Mouse (Mus musculus) liver, adult 2 months (tissue): ENCODE data around the gene Gm21970. TPM values are rescaled to one million over a fixed set of nuclear protein-coding genes. Genes with fewer than 3 reads are reported as not detected.

Experiments used
- DNase-seq: peaks from one replicate; pipeline ENCODE4 v3.0.0-alpha.2; 2011; ENCODE audit warnings: low read depth, low spot score; ENCODE audit errors: extremely low read depth
- H3K27ac ChIP-seq: fragments of 200-500 bp; replicated peaks from 2 replicates; pipeline ENCODE4 v1.5.1; 2012; ENCODE audit warnings: low read depth, mild to moderate bottlenecking, control low read depth, inconsistent platforms, low read length; ENCODE audit not compliant: insufficient read depth
- H3K27me3 ChIP-seq: fragments of 200-500 bp; 2 replicates; pipeline ENCODE4 v1.6.1; 2012; ENCODE audit warnings: mild to moderate bottlenecking, moderate library complexity, low read length, inconsistent platforms; ENCODE audit not compliant: control insufficient read depth, insufficient read depth
- H3K36me3 ChIP-seq: fragments of 200-500 bp; 2 replicates; pipeline ENCODE4 v1.6.1; 2012; ENCODE audit warnings: low read length, inconsistent platforms; ENCODE audit not compliant: control insufficient read depth, insufficient read depth
- H3K4me1 ChIP-seq: fragments of 200-500 bp; 2 replicates; pipeline ENCODE4 v1.6.1; 2011; ENCODE audit warnings: low read length; ENCODE audit not compliant: control insufficient read depth, insufficient read depth
- H3K4me3 ChIP-seq: fragments of 200-500 bp; 2 replicates; pipeline ENCODE4 v1.5.1; 2011; ENCODE audit warnings: low read depth, mild to moderate bottlenecking, control low read depth, low read length, moderate library complexity; ENCODE audit not compliant: insufficient read depth
- H3K79me2 ChIP-seq: fragments of 200-500 bp; 2 replicates; pipeline ENCODE4 v1.6.1; 2012; ENCODE audit warnings: inconsistent platforms, mild to moderate bottlenecking, low read length, moderate library complexity; ENCODE audit not compliant: control insufficient read depth, insufficient read depth
- H3K9ac ChIP-seq: fragments of 200-500 bp; 2 replicates; pipeline ENCODE4 v1.6.1; 2012; ENCODE audit warnings: low read depth, mild to moderate bottlenecking, control low read depth, inconsistent platforms, low read length
- CTCF ChIP-seq: fragments of 200-500 bp; IDR thresholded peaks from 2 replicates; pipeline ENCODE4 v1.5.1; 2011; ENCODE audit warnings: low read depth, low read length, control low read depth
- POLR2A ChIP-seq: fragments of 200-500 bp; IDR thresholded peaks from 2 replicates; pipeline ENCODE4 v1.6.1; 2011; ENCODE audit warnings: low read length, control low read depth; ENCODE audit not compliant: insufficient read depth; ENCODE audit errors: extremely low read depth
- WGBS: fragments of 180-500 bp; shearing (Covaris S2); methylation state at CpG from one replicate; pipeline ENCODE4 v1.1.7; 2018; 5-methylcytosine and 5-hydroxymethylcytosine counted together
- polyA plus RNA-seq: library from polyadenylated mRNA; depleted of rRNA; stranded (reverse); fragments of >200 nt; gene quantifications from 2 replicates; pipeline ENCODE4 v1.2.3, GENCODE M21; 2012
- total RNA-seq: library from RNA; depleted of rRNA; stranded (reverse); fragments of >200 nt; gene quantifications from 2 replicates; pipeline ENCODE4 v1.2.3, GENCODE M21; 2014

The Gm21970 gene
- total and polyA plus RNA-seq, 2 experiments, result 0.83 TPM; not detected in 1

DNA sequence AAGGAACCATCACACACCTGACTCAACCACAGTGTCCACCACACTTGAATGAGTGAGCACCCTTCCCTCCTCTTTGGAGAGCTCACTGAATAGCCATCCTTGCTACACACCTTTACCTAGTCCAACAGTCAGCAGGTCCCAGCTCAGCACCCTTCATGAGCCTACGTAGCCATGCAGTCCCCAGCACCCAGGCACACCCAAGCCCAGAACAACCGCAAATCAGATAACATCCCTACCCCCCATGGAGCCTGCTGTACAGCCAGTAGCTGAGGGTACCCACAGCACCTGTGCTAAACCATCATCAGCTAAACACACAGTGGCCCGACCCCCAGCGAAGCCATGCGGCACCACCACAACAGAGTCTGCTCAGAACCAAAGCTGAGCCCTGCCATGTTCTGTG lies 56.6 kb downstream of the Gm21970 start:
- no peak for DNase-seq
- Histone ChIP-seq H3K79me2 (no peaks in the 10 kb centered on the region), H3K27me3 (no peaks in the 10 kb centered on the region), H3K27ac (no peak overlapping the region), H3K36me3 (no peaks in the 10 kb centered on the region), H3K4me1 (peaks cover 24% of the 10 kb centered on the region), H3K4me3 (no peak overlapping the region), H3K9ac (no peak overlapping the region)
- TF ChIP-seq CTCF, result no peak
- no peak for TF ChIP-seq POLR2A
- 97% methylated on average over 5 of the region's 5 CpGs for WGBS

DNA sequence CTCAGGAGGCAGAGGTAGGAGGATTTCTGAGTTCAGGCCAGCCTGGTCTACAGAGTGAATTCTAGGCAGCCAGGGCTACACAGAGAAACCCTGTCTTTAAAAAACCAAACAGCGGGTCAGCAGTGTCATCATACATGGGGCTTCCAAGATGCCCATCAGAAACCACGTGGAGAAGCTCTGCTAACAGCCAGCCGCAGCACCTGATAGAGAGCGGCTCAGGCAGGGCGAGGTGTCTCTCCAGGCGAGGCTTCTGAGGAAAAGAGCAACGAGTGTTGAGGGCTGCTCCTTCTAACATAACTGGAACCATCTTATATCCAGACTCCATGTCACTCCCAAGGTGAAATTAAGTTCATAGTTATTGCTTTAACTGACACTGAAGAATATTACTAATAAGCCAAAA lies 57.4 kb downstream of the Gm21970 start:
- Histone ChIP-seq H3K79me2 (no peaks in the 10 kb centered on the region), H3K36me3 (no peaks in the 10 kb centered on the region), H3K4me1 (peaks cover 24% of the 10 kb centered on the region), H3K27me3 (no peaks in the 10 kb centered on the region), H3K4me3 (no peak overlapping the region), H3K9ac (no peak overlapping the region), H3K27ac (no peak overlapping the region)
- TF ChIP-seq CTCF, result no peak
- no peak for TF ChIP-seq POLR2A
- 94% methylated on average over 7 of the region's 7 CpGs for WGBS
- no peak for DNase-seq

DNA sequence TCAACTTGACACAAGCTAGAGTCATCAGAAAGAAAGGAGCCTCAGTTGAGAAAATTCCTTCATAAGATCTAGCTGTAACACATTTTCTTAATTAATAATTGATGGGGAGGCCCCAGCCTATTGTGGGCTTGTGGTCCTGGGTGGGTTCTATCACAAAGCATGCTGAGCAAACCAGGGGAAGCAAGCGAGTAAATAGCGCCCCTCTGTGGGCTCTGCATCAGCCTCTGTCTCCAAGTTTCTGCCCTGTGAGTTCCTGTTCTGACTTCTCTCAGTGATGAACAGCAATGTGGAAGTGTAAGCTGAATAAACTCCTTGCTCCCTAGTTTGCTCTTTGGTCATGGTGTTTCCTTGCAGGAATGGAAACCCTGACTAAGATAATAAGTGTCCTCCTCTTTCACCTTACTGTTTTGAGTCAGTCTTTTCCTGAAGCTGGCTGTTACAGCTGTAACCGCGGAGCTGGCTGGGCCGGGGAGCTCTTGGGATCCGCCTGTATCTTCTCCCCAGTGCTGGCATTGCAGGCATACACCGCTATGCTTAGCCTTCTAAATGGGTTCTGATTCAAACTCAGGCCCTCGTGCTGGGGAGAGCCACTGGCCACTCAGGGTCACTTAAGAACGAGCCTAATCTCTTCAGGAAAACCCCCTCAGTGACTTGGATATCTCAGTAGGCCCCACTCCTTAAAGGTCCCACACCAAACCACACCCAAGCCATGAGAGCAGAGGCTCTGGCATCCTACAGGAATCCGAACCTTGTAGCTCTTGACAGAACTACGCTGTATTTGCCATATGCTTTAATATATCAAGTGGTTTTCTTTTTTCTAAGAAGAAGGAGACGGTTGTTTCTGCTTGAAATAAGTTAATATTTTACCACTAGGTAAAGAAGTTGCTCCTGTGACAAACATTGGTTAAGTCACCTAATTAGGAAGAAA lies 58.9 kb downstream of the Gm21970 start:
- H3K27me3 ChIP-seq, result no peaks in the 10 kb centered on the region
- no peaks in the 10 kb centered on the region for H3K79me2 ChIP-seq
- peaks cover 24% of the 10 kb centered on the region for H3K4me1 ChIP-seq
- TF ChIP-seq POLR2A (no peak), CTCF (no peak)
- 56% methylated on average over 12 of the region's 12 CpGs for WGBS
- DNase-seq, result peak; percentile 37
- H3K27ac ChIP-seq, result 0 out of 2 replicates have a peak overlapping the region, but pooled peaks have one; percentile 13
- H3K9ac ChIP-seq, result no peak overlapping the region
- H3K4me3 ChIP-seq, result no peak overlapping the region
- H3K36me3 ChIP-seq, result no peaks in the 10 kb centered on the region

DNA sequence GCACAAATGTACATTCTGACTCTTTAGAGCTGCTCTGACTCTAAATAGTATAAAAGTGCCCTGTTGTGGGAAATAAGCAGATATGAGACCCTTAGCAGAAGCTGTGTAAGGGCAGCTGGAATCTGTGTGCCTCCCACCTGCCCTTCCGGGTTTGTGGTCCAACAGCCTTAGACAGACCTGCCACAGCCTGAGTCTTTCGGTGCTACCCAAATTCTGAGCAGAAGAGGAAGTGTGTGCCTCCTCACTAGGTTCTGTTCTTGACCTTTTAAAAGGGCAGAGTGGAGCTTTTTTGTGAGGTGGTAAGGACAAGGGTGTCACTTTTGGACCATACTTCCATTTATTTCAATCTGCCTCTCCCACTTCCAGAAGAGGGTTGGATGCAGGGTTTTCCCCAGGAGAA lies 60.4 kb downstream of the Gm21970 start:
- Histone ChIP-seq H3K79me2 (no peaks in the 10 kb centered on the region), H3K27ac (peak overlapping the region; percentile 42), H3K36me3 (no peaks in the 10 kb centered on the region), H3K4me1 (peaks cover 22% of the 10 kb centered on the region), H3K27me3 (no peaks in the 10 kb centered on the region), H3K4me3 (no peak overlapping the region), H3K9ac (no peak overlapping the region)
- no peak for DNase-seq
- 79% methylated on average over 2 of the region's 2 CpGs for WGBS
- TF ChIP-seq POLR2A, result no peak
- no peak for TF ChIP-seq CTCF

DNA sequence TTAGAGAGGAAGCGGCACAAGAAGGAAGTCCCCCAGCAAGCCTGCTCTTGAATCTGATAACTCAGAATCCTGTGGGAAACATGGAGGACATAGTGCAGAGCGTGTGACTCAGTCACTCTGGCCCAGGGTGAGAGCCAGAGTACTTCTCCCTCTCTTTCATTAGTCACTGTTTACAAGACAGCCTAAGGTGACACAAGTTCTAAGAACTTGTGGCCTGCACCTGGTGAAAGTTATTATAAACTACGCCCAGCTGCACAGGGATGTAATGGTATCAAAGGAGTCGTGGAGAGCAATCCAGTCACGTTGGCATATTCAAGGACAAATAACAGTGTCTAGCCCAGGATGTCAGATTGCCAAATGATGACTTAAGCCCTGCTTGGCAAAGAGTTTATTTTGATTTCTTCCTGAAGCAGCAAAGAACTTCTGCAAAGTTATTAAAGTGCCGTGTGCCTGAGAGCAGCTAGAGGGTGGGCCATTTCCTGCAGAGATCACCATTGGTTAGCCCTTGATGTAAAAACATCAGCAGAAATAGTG lies 60.9 kb downstream of the Gm21970 start:
- peak; percentile 94 for DNase-seq
- TF ChIP-seq POLR2A, result no peak
- TF ChIP-seq CTCF, result peak; percentile 12; the same call in 1 of the 2 replicates
- Histone ChIP-seq H3K79me2 (no peaks in the 10 kb centered on the region), H3K27ac (peak overlapping the region; percentile 42), H3K4me1 (peaks cover 18% of the 10 kb centered on the region), H3K27me3 (no peaks in the 10 kb centered on the region), H3K4me3 (no peak overlapping the region), H3K9ac (no peak overlapping the region), H3K36me3 (no peaks in the 10 kb centered on the region)
- WGBS, result 16% methylated on average over 6 of the region's 6 CpGs
